Mouse (Mus musculus): ENCODE measurements around the gene Homer1.

The Homer1 gene

GRCm38 (mm10) chr13:93338394-93338793 is 39.0 kb downstream of the Homer1 start:
- in situ Hi-C loops (cut with MboI, MseI) = loop anchor here (10.0 kb wide), 1 partner anchor 244 kb away; no protein-coding TSS in a partner anchor

- in situ Hi-C loops (cut with MboI, MseI) = no loop called here
Measured at GRCm38 (mm10) chr13:93340555-93341278, 41.3 kb downstream of the Homer1 start.

DNA sequence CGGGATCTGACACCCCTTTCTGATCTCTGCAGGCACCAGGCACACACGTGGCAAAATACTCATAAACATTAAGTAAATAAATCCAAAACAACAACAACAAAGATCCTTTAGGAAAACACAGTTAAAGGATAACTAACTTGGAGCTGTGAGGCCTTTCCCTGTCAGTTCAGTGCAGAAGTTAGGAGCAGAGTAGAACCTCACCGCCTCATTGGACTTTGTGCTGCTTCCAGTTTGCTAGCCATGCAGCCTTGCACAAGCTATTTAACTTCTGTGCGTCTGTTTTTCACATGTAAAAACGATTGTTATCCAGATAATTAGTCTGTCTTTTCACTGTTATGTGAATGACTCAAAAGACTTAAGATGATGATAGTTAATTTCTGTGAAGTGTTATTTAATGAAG is 43.2 kb downstream of the Homer1 start:
- in situ Hi-C loops (cut with MboI, MseI) = no loop called here

DNA sequence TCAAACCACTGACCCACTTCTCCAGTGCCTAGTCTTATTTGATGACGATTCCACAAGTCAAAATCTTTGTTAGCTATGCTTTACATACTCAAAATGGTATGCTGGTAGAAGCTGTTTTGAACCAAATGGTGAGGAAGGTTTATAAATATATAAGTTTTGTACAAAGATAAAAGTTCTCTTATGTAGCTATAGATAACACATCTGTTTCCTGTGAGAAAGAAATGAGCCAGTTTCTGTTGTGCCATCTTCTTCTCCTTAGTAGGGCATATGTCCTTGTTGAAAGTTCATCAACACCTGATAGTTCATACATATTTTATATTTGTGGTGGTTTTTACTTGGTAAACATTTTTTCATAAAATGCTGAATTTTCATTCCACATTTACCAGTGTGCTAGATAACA is 45.0 kb downstream of the Homer1 start:
- in situ Hi-C loops (cut with MboI, MseI) = no loop called here

GRCm38 (mm10) chr13:93345854-93346253 is 46.4 kb downstream of the Homer1 start:
- in situ Hi-C loops (cut with MboI, MseI) = no loop called here

GRCm38 (mm10) chr13:93352030-93352429 is 52.6 kb downstream of the Homer1 start:
- in situ Hi-C loops (cut with MboI, MseI) = no loop called here

GRCm38 (mm10) chr13:93354420-93355278 is 55.2 kb downstream of the Homer1 start:
- in situ Hi-C loops (cut with MboI, MseI) = no loop called here

DNA sequence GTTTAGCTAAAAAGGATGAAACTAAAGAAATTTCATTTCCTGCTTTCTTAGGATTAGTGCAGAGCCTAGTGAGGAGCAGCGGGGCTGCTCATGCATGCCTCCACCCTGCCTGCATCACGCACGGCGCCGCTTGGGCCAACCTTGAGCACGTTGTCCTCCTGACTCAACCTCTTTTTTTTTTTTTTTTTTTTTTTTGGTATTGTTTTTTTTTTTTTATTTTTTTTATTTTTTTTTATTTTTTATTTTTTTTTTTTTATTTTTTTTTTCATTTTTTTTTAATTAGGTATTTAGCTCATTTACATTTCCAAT is 55.8 kb downstream of the Homer1 start:
- in situ Hi-C loops (cut with MboI, MseI) = no loop called here

DNA sequence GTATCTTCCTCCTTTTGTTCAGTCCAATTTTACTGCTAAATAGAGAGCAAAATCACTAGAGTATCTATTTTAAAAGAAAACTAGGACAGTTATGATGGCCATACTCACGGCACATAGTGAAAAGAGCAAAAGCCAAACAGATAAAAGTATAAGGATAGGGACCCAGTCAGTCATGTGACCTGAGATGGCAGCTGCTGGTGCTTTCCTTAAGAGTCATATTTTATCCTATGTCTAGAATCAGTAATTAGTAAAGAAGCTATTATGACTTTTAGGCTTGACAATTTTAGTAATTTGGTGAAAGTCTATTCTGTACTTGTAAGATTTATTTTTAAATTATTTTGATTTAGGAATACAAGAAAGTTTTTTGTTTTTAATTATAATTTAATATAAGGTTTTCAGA is 59.1 kb downstream of the Homer1 start:
- in situ Hi-C loops (cut with MboI, MseI) = no loop called here

DNA sequence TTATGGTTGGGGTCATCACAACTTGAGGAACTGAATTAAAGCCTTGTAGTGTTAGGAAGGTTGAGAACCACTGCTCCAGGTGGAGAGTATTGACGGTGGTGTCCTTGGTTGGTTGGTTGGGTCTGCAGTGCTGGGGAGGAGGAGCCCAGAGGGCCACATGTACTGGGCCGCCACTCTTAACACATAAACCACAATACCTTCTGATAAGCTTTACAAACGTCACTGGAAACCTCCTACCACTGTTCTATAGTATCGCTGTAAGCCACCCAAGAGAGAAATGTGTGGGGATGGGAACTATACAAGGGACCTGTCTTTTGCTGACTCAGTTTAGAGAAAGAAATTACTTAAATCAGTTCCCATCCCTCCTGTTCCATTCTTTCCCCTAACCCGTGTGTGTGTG is 68.1 kb downstream of the Homer1 start:
- in situ Hi-C loops (cut with MboI, MseI) = no loop called here

GRCm38 (mm10) chr13:93368812-93369584 is 69.6 kb downstream of the Homer1 start:
- in situ Hi-C loops (cut with MboI, MseI) = no loop called here

DNA sequence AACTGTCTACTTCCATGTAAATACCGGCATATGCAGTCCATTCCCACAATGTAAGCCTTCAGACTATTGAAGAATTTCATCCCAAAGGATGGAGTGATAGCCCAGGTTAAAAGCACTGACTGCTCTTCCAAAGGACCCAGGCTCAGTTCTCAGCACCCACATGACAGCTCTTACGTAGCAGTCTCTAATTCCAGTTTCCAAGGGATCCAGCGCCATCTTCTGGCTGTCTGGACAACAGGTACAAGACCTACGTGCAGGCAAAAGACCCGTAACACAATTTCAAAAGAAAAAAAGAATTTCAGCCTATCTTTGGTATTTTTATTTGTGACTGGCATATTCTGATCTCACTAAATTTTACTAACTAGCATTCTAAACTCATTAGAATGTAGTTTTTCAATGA is 75.0 kb downstream of the Homer1 start:
- in situ Hi-C loops (cut with MboI, MseI) = loop anchor here (5.0 kb wide), 1 partner anchor 43 kb away; no protein-coding TSS in a partner anchor

- in situ Hi-C loops (cut with MboI, MseI) = no loop called here
Measured at GRCm38 (mm10) chr13:93378493-93378892, 79.1 kb downstream of the Homer1 start.

DNA sequence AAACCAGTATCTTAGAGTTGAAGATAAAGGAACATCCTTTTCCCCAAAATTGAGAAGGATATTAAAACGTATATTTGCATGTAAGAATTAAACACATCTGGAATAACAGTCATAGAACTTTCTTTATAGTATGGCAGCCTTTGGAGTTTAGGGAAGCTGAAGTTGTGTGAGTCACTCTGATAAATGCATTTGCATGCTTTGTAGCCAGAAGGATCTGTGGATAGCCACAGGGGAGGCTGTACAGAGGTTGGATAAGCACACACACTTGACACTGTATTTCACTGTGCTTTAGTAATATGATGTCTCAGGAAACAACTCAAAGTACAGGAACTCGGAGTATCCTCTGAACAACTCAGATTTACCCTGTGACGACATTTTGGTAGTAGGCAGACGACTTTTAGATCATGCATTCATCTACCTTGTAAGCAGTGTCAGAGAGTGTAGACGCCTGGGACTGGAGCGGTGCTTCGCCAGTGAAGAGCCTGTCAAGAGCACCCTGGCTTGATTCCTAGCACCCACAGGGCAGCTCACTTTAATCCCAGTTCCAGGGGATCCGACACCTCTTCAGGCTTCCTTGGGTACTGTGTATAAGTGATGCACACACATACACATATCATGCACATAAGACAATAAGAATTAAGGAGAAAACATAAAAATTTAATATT is 81.1 kb downstream of the Homer1 start:
- in situ Hi-C loops (cut with MboI, MseI) = no loop called here

DNA sequence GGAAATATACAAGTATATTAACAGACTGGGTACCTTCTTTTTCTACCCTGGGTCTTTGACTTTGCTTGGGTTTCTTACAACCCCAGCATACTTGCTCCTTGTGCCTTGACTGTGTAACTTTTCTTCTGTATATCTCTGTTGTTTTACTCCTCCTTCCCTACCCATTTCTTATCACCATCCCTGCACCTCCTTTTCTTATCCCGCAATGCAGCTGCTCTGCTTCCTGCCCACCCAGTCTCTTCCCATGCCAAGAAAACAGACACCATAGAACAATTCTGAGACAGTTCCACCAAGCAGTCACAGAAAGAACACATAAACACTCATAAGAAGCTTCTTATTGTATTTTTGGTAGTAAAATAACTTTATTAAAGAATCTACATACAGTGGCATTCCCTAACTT is 81.9 kb downstream of the Homer1 start:
- in situ Hi-C loops (cut with MboI, MseI) = no loop called here

DNA sequence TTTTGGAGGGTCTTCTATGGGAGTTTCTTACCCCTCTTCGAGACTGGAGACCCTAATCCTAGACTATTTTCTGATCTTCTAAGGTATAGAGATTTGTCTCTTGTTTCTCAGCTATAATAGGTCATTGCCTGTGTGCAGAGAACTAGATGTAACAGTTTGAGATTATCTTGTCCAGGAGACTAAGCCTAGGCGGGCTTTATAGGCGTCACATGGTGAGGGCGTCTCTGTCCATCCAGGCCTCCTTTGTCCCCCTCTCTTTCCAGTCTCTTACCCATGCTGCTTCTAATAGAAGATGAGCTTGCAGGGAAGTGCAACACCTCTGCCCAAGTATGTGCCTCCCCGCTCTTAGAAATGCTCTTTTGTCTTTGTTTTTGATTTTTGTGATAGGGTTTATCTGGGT is 83.7 kb downstream of the Homer1 start:
- in situ Hi-C loops (cut with MboI, MseI) = no loop called here

DNA sequence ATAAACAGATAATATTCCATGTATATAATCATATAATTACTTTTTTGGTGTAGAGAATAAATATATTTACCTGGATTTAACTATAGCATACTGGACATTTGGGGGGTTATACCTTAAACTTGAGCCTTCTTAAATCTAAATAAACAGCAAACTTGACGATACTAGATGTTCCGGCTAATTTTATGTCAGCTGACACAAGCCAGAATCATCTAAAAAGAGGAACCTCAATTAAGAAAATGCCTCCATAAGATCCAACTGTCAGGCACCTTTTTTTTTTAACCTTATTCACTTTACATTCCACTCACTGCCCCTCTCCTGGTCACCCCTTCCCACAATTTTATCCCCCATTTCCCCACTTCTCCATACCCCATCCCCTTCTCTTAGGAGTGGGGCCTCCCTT is 84.2 kb downstream of the Homer1 start:
- in situ Hi-C loops (cut with MboI, MseI) = no loop called here

DNA sequence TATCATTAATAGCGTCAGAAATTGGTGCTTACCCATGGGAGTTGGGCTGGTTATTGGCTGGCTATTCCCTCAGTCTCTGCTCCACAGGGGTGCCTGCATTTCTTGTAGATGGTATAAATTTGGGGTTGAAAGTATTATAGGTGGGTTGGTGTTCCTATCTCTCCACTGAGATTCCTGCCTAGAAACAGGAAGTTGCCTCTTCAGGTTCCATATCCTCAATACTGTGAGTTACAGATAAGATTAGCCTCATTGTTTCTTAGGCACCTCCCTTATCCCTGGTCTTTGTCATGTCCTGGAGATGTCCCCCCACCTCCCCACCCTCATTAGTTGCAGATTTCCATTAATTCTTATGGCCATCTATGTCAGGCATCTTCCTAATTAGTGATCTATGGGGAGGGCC is 85.0 kb downstream of the Homer1 start:
- in situ Hi-C loops (cut with MboI, MseI) = no loop called here

- in situ Hi-C loops (cut with MboI, MseI) = no loop called here
Measured at GRCm38 (mm10) chr13:93385147-93385546, 85.7 kb downstream of the Homer1 start.

GRCm38 (mm10) chr13:93387440-93387839 is 88.0 kb downstream of the Homer1 start:
- in situ Hi-C loops (cut with MboI, MseI) = no loop called here

DNA sequence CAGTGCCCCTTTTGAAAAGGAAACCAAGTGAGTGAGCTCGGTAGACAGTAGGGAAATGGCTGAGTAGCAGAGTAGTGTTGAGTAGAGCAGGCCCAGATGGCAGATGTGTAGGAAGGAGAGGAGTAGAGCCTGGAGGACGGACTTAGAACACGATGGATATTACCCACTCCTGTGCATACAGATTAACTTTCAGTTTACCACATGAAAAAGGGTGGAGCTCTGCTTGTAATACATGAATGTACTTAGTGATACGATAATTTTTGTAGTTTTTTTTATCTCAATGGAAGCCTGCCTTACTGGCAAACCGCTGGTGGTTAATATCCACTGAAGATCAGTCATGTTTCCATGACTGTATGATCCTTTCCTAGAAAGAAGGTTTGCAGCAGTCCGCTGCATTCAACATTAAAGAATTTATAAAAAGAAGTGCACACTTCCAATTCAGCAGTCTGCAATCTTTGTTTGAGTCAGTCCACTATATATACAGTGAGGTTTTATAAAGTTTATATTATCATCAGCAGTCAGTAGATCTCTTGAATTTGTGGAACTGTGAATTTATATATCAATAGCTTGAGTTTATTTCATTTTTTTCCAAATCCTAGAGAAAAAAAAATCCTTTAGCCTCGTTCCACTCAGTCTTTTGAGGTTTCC is 89.3 kb downstream of the Homer1 start:
- in situ Hi-C loops (cut with MboI, MseI) = no loop called here
